Mouse (Mus musculus): Measurements from ENCODE around the gene Nr2f2. TPM values are rescaled to one million over a fixed set of nuclear protein-coding genes. Genes with fewer than 3 reads are reported as not detected.

Nr2f2 gene
- polyA plus RNA-seq, 1 experiment, result 6.4 TPM

DNA sequence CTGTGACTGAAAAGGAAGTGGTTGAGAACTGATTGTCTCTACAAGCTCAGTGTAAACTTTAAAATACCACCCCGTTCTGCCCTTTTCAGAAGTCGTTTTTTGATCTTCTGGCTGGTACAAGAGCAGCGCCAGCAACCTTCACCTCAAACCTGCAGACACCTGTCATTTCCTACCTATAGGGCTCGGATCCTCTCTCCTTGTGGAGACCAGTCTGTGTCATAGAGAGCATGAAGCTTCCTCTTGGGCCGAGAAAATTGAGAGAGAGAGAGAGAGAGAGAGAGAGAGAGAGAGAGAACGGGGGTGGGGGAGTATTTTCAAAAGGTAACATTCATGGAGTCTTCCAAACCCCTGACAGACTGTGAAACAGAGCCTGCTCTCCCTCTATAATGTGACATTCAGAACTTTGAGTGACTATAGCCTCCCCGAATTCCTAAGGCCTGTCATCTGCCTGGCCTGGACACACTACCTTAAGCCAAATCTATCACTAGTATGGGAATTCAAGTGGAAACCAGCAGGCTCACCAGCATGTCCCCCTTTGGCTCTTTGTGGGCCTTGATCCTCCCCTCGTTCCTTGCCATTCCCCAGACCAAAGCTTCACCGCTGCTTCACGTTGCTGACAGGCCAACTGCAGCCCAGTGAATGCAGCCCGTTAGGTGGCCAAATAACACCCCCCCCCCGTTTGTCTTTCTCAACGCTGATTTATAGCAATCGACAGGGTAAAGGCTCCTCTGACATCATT is 33.4 kb downstream of the Nr2f2 start:
- no peak overlapping the region for H3K27ac ChIP-seq (ENCODE audit: insufficient read depth, low read length)
- H3K4me1 ChIP-seq (ENCODE audit: control insufficient read depth, insufficient read depth, low read length), result peaks cover 2% of the 10 kb centered on the region

DNA sequence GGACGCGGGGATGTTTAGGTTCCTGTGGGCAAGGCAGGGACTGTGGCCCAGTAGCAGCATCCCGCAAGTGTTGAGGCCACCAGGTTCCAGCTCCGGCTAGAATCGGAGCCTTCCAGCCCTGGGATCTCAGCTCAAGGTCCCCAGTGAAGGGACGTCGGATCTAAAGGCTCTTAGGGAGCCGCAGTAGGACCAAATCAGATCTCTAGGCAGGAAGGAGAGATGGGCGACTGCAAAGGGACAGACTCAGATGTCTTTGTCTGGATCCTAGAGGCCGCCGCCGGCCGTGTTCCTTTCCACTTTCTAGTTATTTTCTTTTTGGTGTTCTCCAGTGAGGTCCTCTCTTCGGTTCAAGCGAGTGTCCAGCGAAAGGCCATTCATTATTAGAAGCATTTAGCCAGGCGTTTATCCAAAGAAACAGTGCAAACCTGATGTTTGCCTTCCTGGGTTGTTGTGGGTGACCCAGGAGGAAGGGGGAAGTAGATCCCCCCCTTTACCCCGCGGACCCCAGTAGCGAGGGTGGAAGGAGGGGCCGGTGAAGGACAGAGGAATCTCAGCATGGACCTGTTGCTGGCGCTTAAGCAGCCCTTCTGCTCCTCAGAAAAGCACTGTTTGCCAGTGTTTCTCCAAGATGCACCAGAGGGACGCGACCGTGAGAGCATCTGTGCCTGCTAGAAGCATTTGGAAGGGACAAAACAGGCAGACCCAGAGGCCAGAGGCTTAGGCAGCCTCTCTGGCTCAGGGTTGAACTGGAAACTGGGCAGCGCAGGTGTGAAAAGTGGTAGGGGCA is 34.3 kb downstream of the Nr2f2 start:
- Histone ChIP-seq H3K27ac (ENCODE audit: insufficient read depth, low read length) (no peak overlapping the region), H3K4me1 (ENCODE audit: control insufficient read depth, insufficient read depth, low read length) (peaks cover 2% of the 10 kb centered on the region), H3K36me3 (ENCODE audit: control insufficient read depth, insufficient read depth, low read length, poor library complexity, severe bottlenecking) (no peaks in the 10 kb centered on the region), H3K4me3 (ENCODE audit: low read depth, low read length) (peak overlapping the region; percentile 24; the same call in 1 of the 2 replicates), H3K27me3 (ENCODE audit: control insufficient read depth, insufficient read depth, low read length, poor library complexity, severe bottlenecking) (peaks cover 45% of the 10 kb centered on the region), H3K9me3 (replicated peaks; ENCODE audit: control insufficient read depth, insufficient read depth, low read length, poor library complexity, severe bottlenecking) (no peaks in the 10 kb centered on the region), H3K9ac (ENCODE audit: low read depth, poor library complexity, severe bottlenecking) (no peak overlapping the region)
- TF ChIP-seq CTCF (IDR thresholded peaks at IDR 0.05; ENCODE audit: low read depth, low read length) (no peak), POLR2A (IDR thresholded peaks at IDR 0.05; ENCODE audit: insufficient read depth, low read length) (no peak), EP300 (IDR thresholded peaks at IDR 0.05; ENCODE audit: insufficient read depth, low read depth, low read length) (no peak)

More for the DNA sequence above, 33.4 kb downstream of the Nr2f2 start:
- no peak overlapping the region for H3K4me3 ChIP-seq (ENCODE audit: low read depth, low read length)
- H3K9ac ChIP-seq (ENCODE audit: low read depth, poor library complexity, severe bottlenecking), result no peak overlapping the region
- TF ChIP-seq CTCF (IDR thresholded peaks at IDR 0.05; ENCODE audit: low read depth, low read length) (no peak), EP300 (IDR thresholded peaks at IDR 0.05; ENCODE audit: insufficient read depth, low read depth, low read length) (no peak), POLR2A (IDR thresholded peaks at IDR 0.05; ENCODE audit: insufficient read depth, low read length) (no peak)
- H3K36me3 ChIP-seq (ENCODE audit: control insufficient read depth, insufficient read depth, low read length, poor library complexity, severe bottlenecking), result no peaks in the 10 kb centered on the region
- peaks cover 47% of the 10 kb centered on the region for H3K27me3 ChIP-seq (ENCODE audit: control insufficient read depth, insufficient read depth, low read length, poor library complexity, severe bottlenecking)
- no peaks in the 10 kb centered on the region for H3K9me3 ChIP-seq (replicated peaks; ENCODE audit: control insufficient read depth, insufficient read depth, low read length, poor library complexity, severe bottlenecking)

DNA sequence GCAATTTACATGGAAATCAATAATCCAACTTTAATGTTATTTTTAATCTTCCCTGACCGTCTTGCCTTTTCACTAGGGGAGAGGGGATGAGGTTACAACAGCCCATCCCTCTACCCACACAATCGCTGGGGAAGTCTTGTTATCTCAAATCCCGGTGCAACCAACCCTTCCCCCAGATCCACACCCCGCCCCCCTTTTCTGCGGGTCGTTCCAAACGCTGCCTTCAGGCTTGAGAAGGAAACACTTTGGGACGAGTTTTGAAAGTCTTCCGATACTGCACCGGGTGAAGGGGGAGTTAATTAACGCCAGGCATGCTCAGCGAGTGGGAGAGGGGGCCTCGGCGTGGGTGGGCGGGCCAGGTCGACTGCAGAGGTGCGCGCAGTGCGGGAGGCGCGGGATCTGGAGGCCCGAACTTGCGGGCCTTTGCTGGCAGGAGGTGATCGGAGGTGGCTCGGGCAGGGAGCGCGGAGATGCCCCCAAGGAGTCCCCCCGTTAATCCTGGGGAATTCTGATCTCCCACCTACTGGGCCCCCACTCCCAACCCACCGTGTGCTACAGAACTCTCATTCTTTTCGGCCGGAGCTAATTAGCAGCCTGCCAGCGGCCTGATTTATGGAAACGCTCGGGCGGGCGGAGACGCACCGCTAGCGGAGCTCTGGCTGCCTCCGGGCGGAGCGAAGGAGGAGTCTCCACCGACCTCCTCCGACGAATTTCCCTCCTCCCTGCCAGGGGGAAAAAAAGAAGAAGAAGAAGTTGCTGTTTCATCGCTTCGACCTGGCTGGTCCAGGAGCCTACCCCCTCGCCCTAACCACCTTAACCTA is 35.1 kb downstream of the Nr2f2 start:
- Histone ChIP-seq H3K9me3 (replicated peaks; ENCODE audit: control insufficient read depth, insufficient read depth, low read length, poor library complexity, severe bottlenecking) (no peaks in the 10 kb centered on the region), H3K27ac (ENCODE audit: insufficient read depth, low read length) (no peak overlapping the region), H3K4me3 (ENCODE audit: low read depth, low read length) (peak overlapping the region; percentile 24), H3K9ac (ENCODE audit: low read depth, poor library complexity, severe bottlenecking) (no peak overlapping the region), H3K36me3 (ENCODE audit: control insufficient read depth, insufficient read depth, low read length, poor library complexity, severe bottlenecking) (no peaks in the 10 kb centered on the region), H3K4me1 (ENCODE audit: control insufficient read depth, insufficient read depth, low read length) (peaks cover 2% of the 10 kb centered on the region), H3K27me3 (ENCODE audit: control insufficient read depth, insufficient read depth, low read length, poor library complexity, severe bottlenecking) (peaks cover 45% of the 10 kb centered on the region)
- no peak for TF ChIP-seq CTCF (IDR thresholded peaks at IDR 0.05; ENCODE audit: low read depth, low read length)
- no peak for TF ChIP-seq POLR2A (IDR thresholded peaks at IDR 0.05; ENCODE audit: insufficient read depth, low read length)
- TF ChIP-seq EP300 (IDR thresholded peaks at IDR 0.05; ENCODE audit: insufficient read depth, low read depth, low read length), result no peak

DNA sequence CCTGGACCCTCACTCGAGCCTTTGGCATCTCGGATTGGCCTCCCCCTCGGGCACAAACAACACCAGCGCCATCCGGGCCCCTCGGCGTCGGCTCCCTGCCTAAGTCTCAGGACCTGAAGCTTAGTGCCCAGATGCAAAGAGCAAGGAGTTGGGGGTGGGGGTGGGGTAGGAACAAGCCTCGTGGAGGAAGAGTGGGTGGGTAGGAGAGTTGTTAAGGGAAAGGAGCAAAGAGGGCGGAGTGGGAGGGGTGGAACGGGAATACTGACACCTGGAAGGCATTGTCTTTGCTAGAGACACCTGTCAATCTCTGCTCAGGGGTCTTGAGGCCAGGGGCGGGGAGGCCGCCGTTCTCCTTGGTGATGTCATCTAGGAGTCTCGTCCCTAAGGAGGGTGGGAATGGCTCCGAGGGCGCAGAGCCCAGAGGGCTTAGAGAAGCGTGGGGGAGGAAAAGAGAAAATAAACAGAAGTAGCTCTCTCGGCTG is 35.7 kb downstream of the Nr2f2 start:
- Histone ChIP-seq H3K9me3 (replicated peaks; ENCODE audit: control insufficient read depth, insufficient read depth, low read length, poor library complexity, severe bottlenecking) (no peaks in the 10 kb centered on the region), H3K27ac (ENCODE audit: insufficient read depth, low read length) (no peak overlapping the region), H3K9ac (ENCODE audit: low read depth, poor library complexity, severe bottlenecking) (no peak overlapping the region), H3K4me3 (ENCODE audit: low read depth, low read length) (peak overlapping the region; percentile 19), H3K4me1 (ENCODE audit: control insufficient read depth, insufficient read depth, low read length) (peaks cover 2% of the 10 kb centered on the region), H3K36me3 (ENCODE audit: control insufficient read depth, insufficient read depth, low read length, poor library complexity, severe bottlenecking) (no peaks in the 10 kb centered on the region), H3K27me3 (ENCODE audit: control insufficient read depth, insufficient read depth, low read length, poor library complexity, severe bottlenecking) (peaks cover 43% of the 10 kb centered on the region)
- TF ChIP-seq POLR2A (IDR thresholded peaks at IDR 0.05; ENCODE audit: insufficient read depth, low read length) (no peak), CTCF (IDR thresholded peaks at IDR 0.05; ENCODE audit: low read depth, low read length) (no peak), EP300 (IDR thresholded peaks at IDR 0.05; ENCODE audit: insufficient read depth, low read depth, low read length) (no peak)

DNA sequence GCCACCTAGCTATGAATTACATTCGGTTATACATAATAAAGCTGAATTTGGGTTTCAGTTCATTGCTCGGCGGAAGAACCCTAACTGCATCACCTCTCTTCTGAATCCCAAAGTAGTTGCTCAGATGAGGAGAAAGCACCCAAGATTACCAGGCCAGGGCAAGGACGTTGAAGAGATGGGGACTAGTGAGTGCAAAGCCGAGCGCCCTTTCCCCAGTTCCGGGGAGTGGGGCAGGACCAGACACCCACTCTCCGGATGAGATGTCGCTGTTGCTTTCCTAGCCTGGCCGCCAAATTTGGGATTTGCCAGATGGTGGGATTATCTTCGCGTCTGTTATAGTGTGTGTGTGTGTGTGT is 36.4 kb downstream of the Nr2f2 start:
- H3K9ac ChIP-seq (ENCODE audit: low read depth, poor library complexity, severe bottlenecking), result no peak overlapping the region

More for the DNA sequence above, 36.4 kb downstream of the Nr2f2 start:
- H3K27me3 ChIP-seq (ENCODE audit: control insufficient read depth, insufficient read depth, low read length, poor library complexity, severe bottlenecking), result peaks cover 43% of the 10 kb centered on the region
- no peak overlapping the region for H3K4me3 ChIP-seq (ENCODE audit: low read depth, low read length)
- no peaks in the 10 kb centered on the region for H3K9me3 ChIP-seq (replicated peaks; ENCODE audit: control insufficient read depth, insufficient read depth, low read length, poor library complexity, severe bottlenecking)
- no peak for TF ChIP-seq CTCF (IDR thresholded peaks at IDR 0.05; ENCODE audit: low read depth, low read length)
- TF ChIP-seq EP300 (IDR thresholded peaks at IDR 0.05; ENCODE audit: insufficient read depth, low read depth, low read length), result no peak
- TF ChIP-seq POLR2A (IDR thresholded peaks at IDR 0.05; ENCODE audit: insufficient read depth, low read length), result no peak
- H3K27ac ChIP-seq (ENCODE audit: insufficient read depth, low read length), result no peak overlapping the region
- peaks cover 2% of the 10 kb centered on the region for H3K4me1 ChIP-seq (ENCODE audit: control insufficient read depth, insufficient read depth, low read length)
- no peaks in the 10 kb centered on the region for H3K36me3 ChIP-seq (ENCODE audit: control insufficient read depth, insufficient read depth, low read length, poor library complexity, severe bottlenecking)
